ENCODE assay signal across 12 mouse cellular contexts in the genomic region with DNA sequence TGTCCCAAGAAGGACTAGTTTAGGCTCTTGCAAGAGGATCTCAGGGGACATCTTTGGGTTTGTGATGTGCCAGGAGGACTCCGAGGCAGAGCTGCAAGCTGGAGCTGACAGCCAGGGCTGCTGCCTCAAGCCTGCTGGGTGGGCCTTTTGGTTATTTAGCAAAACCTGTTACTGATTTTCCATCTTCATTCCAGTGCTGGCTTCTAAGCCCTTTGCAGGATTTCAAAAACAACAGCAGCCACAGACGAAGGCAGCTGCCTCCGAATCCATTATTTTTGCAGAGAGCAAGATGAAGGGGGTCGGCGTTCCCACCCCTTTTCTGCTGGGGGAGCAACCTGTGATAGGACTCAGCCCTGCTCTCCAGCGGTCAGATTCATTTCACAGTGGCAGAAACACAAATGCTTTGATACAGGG. TPM values are rescaled to one million over a fixed set of nuclear protein-coding genes. Genes with fewer than 3 reads are reported as not detected.
DNase-seq lines count a peak whose midpoint lies in the region; ATAC-seq lines count a peak whose summit lies in the region.
"Had no signal": no experiment of that assay in that cellular context is flagged by ENCODE, and none has a peak within 500 bp of the region (broad histone marks: within the 10 kb centered on the region; RNA-seq: fewer than 3 reads in every experiment).

No protein-coding gene starts in this region.

- H3K4me3 ChIP-seq in limb, embryonic 11.5 days (ENCODE audit: low read depth, low read length) = no peak overlapping the region
- H3K4me3 ChIP-seq in limb, embryonic 10.5 days = no peak overlapping the region
- H3K4me3 ChIP-seq in forebrain, embryonic 14.5 days (ENCODE audit: low read depth, low read length) = no peak overlapping the region
- H3K4me3 ChIP-seq in limb, embryonic 12.5 days (replicated peaks) = no peak overlapping the region
- H3K4me3 ChIP-seq: kidney, embryonic 15.5 days; liver, embryonic 13.5 days had no signal

- no peak overlapping the region for H3K27ac ChIP-seq in limb, embryonic 11.5 days (replicated peaks; ENCODE audit: low read depth, low read length)
- H3K27ac ChIP-seq in limb, embryonic 10.5 days = no peak overlapping the region
- peak overlapping the region; percentile 67 for H3K27ac ChIP-seq in forebrain, embryonic 14.5 days (ENCODE audit: low read depth, low read length)
- H3K27ac ChIP-seq in limb, embryonic 12.5 days = peak overlapping the region; percentile 41; the same call in 1 of the 2 replicates
- H3K27ac ChIP-seq: kidney, embryonic 15.5 days; liver, embryonic 13.5 days had no signal

- 34% methylated on average over 6 of the region's 6 CpGs for WGBS in limb, embryonic 11.5 days
- WGBS in limb, embryonic 10.5 days = 49% methylated on average over 6 of the region's 6 CpGs
- 9% methylated on average over 6 of the region's 6 CpGs for WGBS in forebrain, embryonic 14.5 days
- WGBS in limb, embryonic 12.5 days = 26% methylated on average over 6 of the region's 6 CpGs

- H3K27me3 ChIP-seq in limb, embryonic 11.5 days (ENCODE audit: control insufficient read depth, insufficient read depth, low read length) = no peaks in the 10 kb centered on the region
- no peaks in the 10 kb centered on the region for H3K27me3 ChIP-seq in limb, embryonic 10.5 days (ENCODE audit: low read depth, poor library complexity, severe bottlenecking)
- H3K27me3 ChIP-seq in forebrain, embryonic 14.5 days (replicated peaks; ENCODE audit: control insufficient read depth, insufficient read depth, low read length) = no peaks in the 10 kb centered on the region
- H3K27me3 ChIP-seq in limb, embryonic 12.5 days = no peaks in the 10 kb centered on the region
- H3K27me3 ChIP-seq: kidney, embryonic 15.5 days; liver, embryonic 13.5 days had no signal

- H3K4me2 ChIP-seq in limb, embryonic 11.5 days (ENCODE audit: low read depth, severe bottlenecking) = no peak overlapping the region
- no peak overlapping the region for H3K4me2 ChIP-seq in forebrain, embryonic 14.5 days (ENCODE audit: low read length)
- no peak overlapping the region for H3K4me2 ChIP-seq in limb, embryonic 12.5 days
- H3K4me2 ChIP-seq: kidney, embryonic 15.5 days; liver, embryonic 13.5 days had no signal

- no peaks in the 10 kb centered on the region for H3K9me3 ChIP-seq in limb, embryonic 11.5 days (ENCODE audit: control insufficient read depth, low read length)
- no peaks in the 10 kb centered on the region for H3K9me3 ChIP-seq in limb, embryonic 10.5 days (replicated peaks)
- no peaks in the 10 kb centered on the region for H3K9me3 ChIP-seq in forebrain, embryonic 14.5 days (replicated peaks; ENCODE audit: control insufficient read depth, low read length)
- no peaks in the 10 kb centered on the region for H3K9me3 ChIP-seq in limb, embryonic 12.5 days
- H3K9me3 ChIP-seq: kidney, embryonic 15.5 days; liver, embryonic 13.5 days had no signal

- DNase-seq in limb, embryonic 11.5 days (ENCODE audit: low spot score) = peak; percentile 28
- no peak for DNase-seq in limb, embryonic 10.5 days (ENCODE audit: low spot score)
- peak; percentile 69 for DNase-seq in forebrain, embryonic 14.5 days (ENCODE audit: low spot score)
- no peak for DNase-seq in lung, adult 18-20 months
- no peak for DNase-seq in lung, postnatal 25 days (ENCODE audit: low spot score)
- DNase-seq: heart, postnatal 36 days; liver, embryonic 13.5 days; right cerebral cortex, adult 18-20 months; thymus, postnatal 14 days had no signal

- H3K36me3 ChIP-seq in limb, embryonic 11.5 days (ENCODE audit: control insufficient read depth, insufficient read depth, low read length) = no peaks in the 10 kb centered on the region
- H3K36me3 ChIP-seq in limb, embryonic 10.5 days = no peaks in the 10 kb centered on the region
- H3K36me3 ChIP-seq in forebrain, embryonic 14.5 days (ENCODE audit: control insufficient read depth, insufficient read depth, low read length) = no peaks in the 10 kb centered on the region
- no peaks in the 10 kb centered on the region for H3K36me3 ChIP-seq in limb, embryonic 12.5 days
- H3K36me3 ChIP-seq: kidney, embryonic 15.5 days; liver, embryonic 13.5 days had no signal

- no peaks in the 10 kb centered on the region for H3K4me1 ChIP-seq in limb, embryonic 11.5 days (ENCODE audit: control insufficient read depth, insufficient read depth, low read length)
- peaks cover 5% of the 10 kb centered on the region for H3K4me1 ChIP-seq in limb, embryonic 10.5 days
- peaks cover 29% of the 10 kb centered on the region for H3K4me1 ChIP-seq in forebrain, embryonic 14.5 days (ENCODE audit: control insufficient read depth, insufficient read depth, low read length)
- H3K4me1 ChIP-seq in limb, embryonic 12.5 days (replicated peaks) = peaks cover 15% of the 10 kb centered on the region; the same call in 1 of the 2 replicates
- H3K4me1 ChIP-seq: kidney, embryonic 15.5 days; liver, embryonic 13.5 days had no signal

- ATAC-seq in limb, embryonic 11.5 days (ENCODE audit: insufficient number of reproducible peaks, low FRiP score, low TSS enrichment, low read depth) = no peak
- ATAC-seq in forebrain, embryonic 14.5 days = peak; percentile 63
- no peak for ATAC-seq in limb, embryonic 12.5 days (ENCODE audit: insufficient number of reproducible peaks, insufficient read depth, low FRiP score, low TSS enrichment, low read depth)
- ATAC-seq in megakaryocyte progenitor cell, adult 5-6 weeks (replicated peaks; ENCODE audit: poor library complexity) = no peak

- no peak overlapping the region for H3K9ac ChIP-seq in limb, embryonic 11.5 days (ENCODE audit: low read length)
- peak overlapping the region; percentile 30; the same call in 1 of the 2 replicates for H3K9ac ChIP-seq in forebrain, embryonic 14.5 days (ENCODE audit: low read length)
- no peak overlapping the region for H3K9ac ChIP-seq in limb, embryonic 12.5 days (replicated peaks)
- H3K9ac ChIP-seq: kidney, embryonic 15.5 days; liver, embryonic 13.5 days had no signal

RNA-seq across cellular contexts. Expression of a gene that starts 46.9 kb away (rescaled TPM):
- 45.8 and 46.9 TPM in 2 replicates for polyA plus RNA-seq in limb, embryonic 11.5 days (2014; fragmentation: Nextera tagmentation; extraction: Ambion mirVana)
- 33.6 and 38.9 TPM in 2 replicates for polyA plus RNA-seq in limb, embryonic 10.5 days (2016; fragmentation: Nextera tagmentation; extraction: Ambion mirVana)
- 34.4 and 36.0 TPM in 2 replicates for polyA plus RNA-seq in forebrain, embryonic 14.5 days (2014; fragmentation: Nextera tagmentation; extraction: Ambion mirVana)
- 36.1 and 38.4 TPM in 2 replicates for polyA plus RNA-seq in limb, embryonic 12.5 days (2016; fragmentation: Nextera tagmentation; extraction: Ambion mirVana)
- total RNA-seq in megakaryocyte progenitor cell, adult 5-6 weeks (2015) = 29.3 and 31.5 TPM in 2 replicates
- total RNA-seq in megakaryocyte progenitor cell, adult 5-6 weeks (2017) = 60.6 and 67.4 TPM in 2 replicates

RNA-seq across cellular contexts. Expression of a gene that starts 47.1 kb away (rescaled TPM):
- polyA plus RNA-seq in limb, embryonic 11.5 days (2014; fragmentation: Nextera tagmentation; extraction: Ambion mirVana) = 0.08 and 0.09 TPM in 2 replicates
- 0.28 and 0.88 TPM in 2 replicates for polyA plus RNA-seq in limb, embryonic 10.5 days (2016; fragmentation: Nextera tagmentation; extraction: Ambion mirVana)
- polyA plus RNA-seq in forebrain, embryonic 14.5 days (2014; fragmentation: Nextera tagmentation; extraction: Ambion mirVana) = 2.4 and 2.5 TPM in 2 replicates
- polyA plus RNA-seq in limb, embryonic 12.5 days (2016; fragmentation: Nextera tagmentation; extraction: Ambion mirVana) = 0.21 and 1.2 TPM in 2 replicates
- total RNA-seq in megakaryocyte progenitor cell, adult 5-6 weeks (2015) = 0.10 TPM in 1 of 2 replicates, not detected in the other
- total RNA-seq in megakaryocyte progenitor cell, adult 5-6 weeks (2017) = 0.04 TPM in 1 of 2 replicates, not detected in the other

Comparison
In these comparisons a context has a peak if more than half of its experiments do, and no peak if none do; other contexts are left out.
1. DNase-seq: peak in limb, embryonic 11.5 days (single experiment) and forebrain, embryonic 14.5 days (single experiment); none in limb, embryonic 10.5 days (single experiment), lung, adult 18-20 months (0 of 2) and lung, postnatal 25 days (single experiment).
2. H3K27ac ChIP-seq: peak in forebrain, embryonic 14.5 days (single experiment) and limb, embryonic 12.5 days (single experiment); none in limb, embryonic 11.5 days (single experiment) and limb, embryonic 10.5 days (single experiment).